Comparison of ENCODE assay signal across 12 mouse cellular contexts in the genomic region with DNA sequence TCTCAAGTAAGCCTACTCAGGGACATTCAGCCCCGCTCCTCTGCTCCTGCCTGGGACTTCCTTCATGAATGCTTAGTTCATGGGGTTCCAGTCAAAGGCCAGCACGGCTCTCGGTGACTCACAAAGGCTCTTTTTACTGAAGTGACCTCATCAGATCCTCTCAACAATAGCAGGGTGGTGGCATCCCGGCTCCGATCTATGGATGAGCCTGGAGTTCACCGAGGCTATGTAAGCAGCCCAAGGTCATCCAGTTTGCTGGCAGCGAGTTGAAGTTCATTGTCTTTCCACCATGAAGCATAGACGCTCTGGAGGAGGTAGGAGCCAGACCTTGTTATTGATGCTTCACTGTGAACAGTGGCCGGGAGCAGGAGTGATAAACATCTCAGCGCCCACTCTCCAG. TPM values are rescaled to one million over a fixed set of nuclear protein-coding genes. Genes with fewer than 3 reads are reported as not detected.
DNase-seq lines count a peak whose midpoint lies in the region; ATAC-seq lines count a peak whose summit lies in the region.
"Had no signal": no experiment of that assay in that cellular context is flagged by ENCODE, and none has a peak within 500 bp of the region (broad histone marks: within the 10 kb centered on the region; RNA-seq: fewer than 3 reads in every experiment).

No protein-coding gene starts in this region.

- no peak overlapping the region for H3K27ac ChIP-seq in hindbrain, embryonic 11.5 days (ENCODE audit: low read depth, low read length)
- H3K27ac ChIP-seq in hindbrain, embryonic 12.5 days, result no peak overlapping the region
- peak overlapping the region; percentile 24; the same call in 1 of the 2 replicates for H3K27ac ChIP-seq in midbrain, embryonic 10.5 days (replicated peaks)
- no peak overlapping the region for H3K27ac ChIP-seq in midbrain, embryonic 15.5 days
- H3K27ac ChIP-seq: embryonic facial prominence, embryonic 10.5 days; hindbrain, embryonic 14.5 days had no signal

- 35% methylated on average over 10 of the region's 10 CpGs for WGBS in hindbrain, embryonic 11.5 days
- WGBS in hindbrain, embryonic 12.5 days, result 22% methylated on average over 10 of the region's 10 CpGs
- 25% methylated on average over 10 of the region's 10 CpGs for WGBS in midbrain, embryonic 10.5 days
- 25% methylated on average over 10 of the region's 10 CpGs for WGBS in midbrain, embryonic 15.5 days

- no peaks in the 10 kb centered on the region for H3K9me3 ChIP-seq in hindbrain, embryonic 11.5 days (ENCODE audit: control insufficient read depth, low read length)
- H3K9me3 ChIP-seq in hindbrain, embryonic 12.5 days (replicated peaks), result no peaks in the 10 kb centered on the region
- H3K9me3 ChIP-seq in midbrain, embryonic 10.5 days (replicated peaks), result no peaks in the 10 kb centered on the region
- no peaks in the 10 kb centered on the region for H3K9me3 ChIP-seq in midbrain, embryonic 15.5 days
- H3K9me3 ChIP-seq: embryonic facial prominence, embryonic 10.5 days had no signal

- peak; percentile 63 for DNase-seq in embryo, embryonic 10 days (ENCODE audit: low spot score)
- no peak for DNase-seq in embryo, embryonic 11 days
- DNase-seq in hindbrain, embryonic 11.5 days (ENCODE audit: low spot score), result peak; percentile 36
- DNase-seq in midbrain, embryonic 10.5 days (ENCODE audit: low spot score), result peak; percentile 51
- peak; percentile 50 to 65 for DNase-seq in lung, postnatal 4 days
- no peak for DNase-seq in thymus, postnatal 25 days
- DNase-seq: kidney, adult 18-20 months; thymus, postnatal 4 days had no signal

- H3K36me3 ChIP-seq in hindbrain, embryonic 11.5 days (ENCODE audit: control insufficient read depth, insufficient read depth, low read length), result no peaks in the 10 kb centered on the region
- no peaks in the 10 kb centered on the region for H3K36me3 ChIP-seq in hindbrain, embryonic 12.5 days
- H3K36me3 ChIP-seq in midbrain, embryonic 10.5 days, result no peaks in the 10 kb centered on the region
- H3K36me3 ChIP-seq in midbrain, embryonic 15.5 days (replicated peaks), result no peaks in the 10 kb centered on the region
- H3K36me3 ChIP-seq: embryonic facial prominence, embryonic 10.5 days had no signal

- H3K4me1 ChIP-seq in hindbrain, embryonic 11.5 days (replicated peaks; ENCODE audit: control insufficient read depth, insufficient read depth, low read length), result no peaks in the 10 kb centered on the region; the same call in 1 of the 2 replicates
- peaks cover 28% of the 10 kb centered on the region for H3K4me1 ChIP-seq in hindbrain, embryonic 12.5 days
- H3K4me1 ChIP-seq in midbrain, embryonic 10.5 days, result peaks cover 30% of the 10 kb centered on the region
- H3K4me1 ChIP-seq in midbrain, embryonic 15.5 days, result peaks cover 4% of the 10 kb centered on the region; the same call in 1 of the 2 replicates

- no peak overlapping the region for H3K9ac ChIP-seq in hindbrain, embryonic 11.5 days (ENCODE audit: low read depth, low read length)
- H3K9ac ChIP-seq in hindbrain, embryonic 12.5 days, result no peak overlapping the region
- no peak overlapping the region for H3K9ac ChIP-seq in midbrain, embryonic 15.5 days
- H3K9ac ChIP-seq: hindbrain, embryonic 14.5 days had no signal

- H3K4me3 ChIP-seq in hindbrain, embryonic 11.5 days (ENCODE audit: low read depth, low read length), result no peak overlapping the region
- no peak overlapping the region for H3K4me3 ChIP-seq in hindbrain, embryonic 12.5 days
- H3K4me3 ChIP-seq in midbrain, embryonic 10.5 days, result 0 out of 2 replicates have a peak overlapping the region, but pooled peaks have one; percentile 12
- H3K4me3 ChIP-seq in midbrain, embryonic 15.5 days, result no peak overlapping the region
- H3K4me3 ChIP-seq: embryonic facial prominence, embryonic 10.5 days had no signal

- H3K27me3 ChIP-seq in hindbrain, embryonic 11.5 days (ENCODE audit: control insufficient read depth, insufficient read depth, low read length), result peaks cover 2% of the 10 kb centered on the region; the same call in 1 of the 2 replicates
- peaks cover 7% of the 10 kb centered on the region; the same call in 1 of the 2 replicates for H3K27me3 ChIP-seq in hindbrain, embryonic 12.5 days
- peaks cover 33% of the 10 kb centered on the region for H3K27me3 ChIP-seq in midbrain, embryonic 10.5 days (ENCODE audit: low read depth, poor library complexity, severe bottlenecking)
- no peaks in the 10 kb centered on the region for H3K27me3 ChIP-seq in midbrain, embryonic 15.5 days (replicated peaks)

- ATAC-seq in hindbrain, embryonic 11.5 days (ENCODE audit: low FRiP score), result peak; percentile 17; the same call in 1 of the 2 replicates
- no peak for ATAC-seq in hindbrain, embryonic 12.5 days (ENCODE audit: low FRiP score)
- no peak for ATAC-seq in midbrain, embryonic 15.5 days (replicated peaks)

- no peak overlapping the region for H3K4me2 ChIP-seq in hindbrain, embryonic 11.5 days (replicated peaks; ENCODE audit: low read depth, low read length)
- H3K4me2 ChIP-seq in hindbrain, embryonic 12.5 days (replicated peaks), result no peak overlapping the region
- H3K4me2 ChIP-seq in midbrain, embryonic 15.5 days, result no peak overlapping the region
- H3K4me2 ChIP-seq: hindbrain, embryonic 14.5 days had no signal

RNA-seq across cellular contexts. Expression of gene Tnni1, which starts 3.6 kb away (rescaled TPM):
- polyA plus RNA-seq in hindbrain, embryonic 11.5 days (2014; fragmentation: Nextera tagmentation; extraction: Ambion mirVana), result 6.0 and 11.3 TPM in 2 replicates
- 9.5 and 28.5 TPM in 2 replicates for polyA plus RNA-seq in hindbrain, embryonic 12.5 days (2016; fragmentation: Nextera tagmentation; extraction: Ambion mirVana)
- 0.72 and 0.78 TPM in 2 replicates for polyA plus RNA-seq in midbrain, embryonic 10.5 days (2016; fragmentation: Nextera tagmentation; extraction: Ambion mirVana)
- polyA plus RNA-seq in midbrain, embryonic 15.5 days (2015; fragmentation: Nextera tagmentation; extraction: Ambion mirVana), result 0.56 and 1.9 TPM in 2 replicates

RNA-seq across cellular contexts. Expression of gene Phlda3, which starts 16.9 kb away (rescaled TPM):
- polyA plus RNA-seq in hindbrain, embryonic 11.5 days (2014; fragmentation: Nextera tagmentation; extraction: Ambion mirVana), result 18.2 and 18.6 TPM in 2 replicates
- polyA plus RNA-seq in hindbrain, embryonic 12.5 days (2016; fragmentation: Nextera tagmentation; extraction: Ambion mirVana), result 18.3 and 19.1 TPM in 2 replicates
- polyA plus RNA-seq in midbrain, embryonic 10.5 days (2016; fragmentation: Nextera tagmentation; extraction: Ambion mirVana), result 20.4 and 22.8 TPM in 2 replicates
- polyA plus RNA-seq in midbrain, embryonic 15.5 days (2015; fragmentation: Nextera tagmentation; extraction: Ambion mirVana), result 27.6 and 31.4 TPM in 2 replicates

RNA-seq across cellular contexts. Expression of gene Lad1, which starts 35.6 kb away (rescaled TPM):
- 0.96 and 1.3 TPM in 2 replicates for polyA plus RNA-seq in hindbrain, embryonic 11.5 days (2014; fragmentation: Nextera tagmentation; extraction: Ambion mirVana)
- 1.1 and 3.5 TPM in 2 replicates for polyA plus RNA-seq in hindbrain, embryonic 12.5 days (2016; fragmentation: Nextera tagmentation; extraction: Ambion mirVana)
- polyA plus RNA-seq in midbrain, embryonic 10.5 days (2016; fragmentation: Nextera tagmentation; extraction: Ambion mirVana), result 0.15 and 0.59 TPM in 2 replicates
- 0.69 and 1.4 TPM in 2 replicates for polyA plus RNA-seq in midbrain, embryonic 15.5 days (2015; fragmentation: Nextera tagmentation; extraction: Ambion mirVana)

RNA-seq across cellular contexts. Expression of gene Tnnt2, which starts 53.3 kb away (rescaled TPM):
- polyA plus RNA-seq in hindbrain, embryonic 11.5 days (2014; fragmentation: Nextera tagmentation; extraction: Ambion mirVana), result 2.0 and 3.3 TPM in 2 replicates
- 5.1 and 18.5 TPM in 2 replicates for polyA plus RNA-seq in hindbrain, embryonic 12.5 days (2016; fragmentation: Nextera tagmentation; extraction: Ambion mirVana)
- 0.70 and 0.74 TPM in 2 replicates for polyA plus RNA-seq in midbrain, embryonic 10.5 days (2016; fragmentation: Nextera tagmentation; extraction: Ambion mirVana)
- polyA plus RNA-seq in midbrain, embryonic 15.5 days (2015; fragmentation: Nextera tagmentation; extraction: Ambion mirVana), result 0.71 and 13.1 TPM in 2 replicates

Comparison
In these comparisons a context has a peak if more than half of its experiments do, and no peak if none do; other contexts are left out.
1. DNase-seq: peak in embryo, embryonic 10 days (single experiment), hindbrain, embryonic 11.5 days (single experiment), midbrain, embryonic 10.5 days (single experiment) and lung, postnatal 4 days (2 of 2); none in embryo, embryonic 11 days (single experiment) and thymus, postnatal 25 days (single experiment).